Mouse (Mus musculus): ENCODE data around the gene Fbxw21.

Fbxw21 gene

DNA sequence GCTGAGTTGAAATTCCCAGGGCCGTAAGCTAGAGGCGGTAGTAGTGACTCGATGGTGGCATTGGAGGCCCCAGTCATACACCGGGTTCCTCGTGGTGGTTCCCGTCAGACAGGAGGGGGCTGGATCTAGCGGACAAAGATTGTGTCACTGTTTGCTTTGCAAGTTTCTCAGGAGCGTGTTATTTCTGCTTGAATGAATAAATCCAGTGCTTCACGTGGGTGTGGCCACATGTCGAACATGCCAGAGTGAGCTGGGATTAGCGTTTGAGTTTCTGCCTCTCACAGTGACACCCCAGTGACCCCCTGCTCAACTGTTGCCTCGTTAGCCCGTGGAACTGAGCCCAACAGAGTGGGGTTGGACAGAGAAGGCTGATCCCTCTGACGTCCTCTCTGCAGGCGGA, 71.4 kb downstream of the Fbxw21 start:
- DNase-seq (ENCODE audit: low spot score) = no peak

All from left cerebral cortex, adult 11 months (tissue).